Mouse (Mus musculus) liver, embryonic 12.5 days (tissue): ENCODE data around the gene Cyp46a1. TPM values are rescaled to one million over a fixed set of nuclear protein-coding genes. Genes with fewer than 3 reads are reported as not detected.
A peak's percentile ranks its signal among the peaks of the same experiment; 100 is the strongest.

Experiments
- ATAC-seq: fragments of 200-750 bp; cut with Nextera tagmentation; 2 replicates; pipeline ENCODE4 v1.8.0; 2017; ENCODE audit warnings: moderate number of reproducible peaks, mild to moderate bottlenecking, moderate library complexity
- H3K27ac ChIP-seq: fragments of 300-500 bp; sonication (generic); 2 replicates; pipeline ENCODE4 v1.5.1; 2016; ENCODE audit warnings: mild to moderate bottlenecking
- H3K27me3 ChIP-seq: fragments of 300-500 bp; sonication (generic); replicated peaks from 2 replicates; pipeline ENCODE4 v1.6.1; 2016; ENCODE audit warnings: mild to moderate bottlenecking, moderate library complexity
- H3K36me3 ChIP-seq: fragments of 300-500 bp; sonication (generic); 2 replicates; pipeline ENCODE4 v1.6.1; 2016; ENCODE audit warnings: mild to moderate bottlenecking, moderate library complexity
- H3K4me1 ChIP-seq: fragments of 300-500 bp; sonication (generic); 2 replicates; pipeline ENCODE4 v1.6.1; 2016
- H3K4me2 ChIP-seq: fragments of 300-500 bp; sonication (generic); 2 replicates; pipeline ENCODE4 v1.6.1; 2016; ENCODE audit warnings: mild to moderate bottlenecking, moderate library complexity
- H3K4me3 ChIP-seq: fragments of 300-500 bp; sonication (generic); 2 replicates; pipeline ENCODE4 v1.5.1; 2016; ENCODE audit warnings: mild to moderate bottlenecking, moderate library complexity
- H3K9ac ChIP-seq: fragments of 300-500 bp; sonication (generic); 2 replicates; pipeline ENCODE4 v1.6.1; 2016; ENCODE audit warnings: mild to moderate bottlenecking, moderate library complexity
- H3K9me3 ChIP-seq: fragments of 300-500 bp; sonication (generic); replicated peaks from 2 replicates; pipeline ENCODE4 v1.6.1; 2016; ENCODE audit warnings: mild to moderate bottlenecking, moderate library complexity
- WGBS: fragments of 180-500 bp; shearing (Covaris S2); methylation state at CpG from one replicate; pipeline ENCODE4 v1.1.7; 2016; ENCODE audit not compliant: insufficient replicate concordance; 5-methylcytosine and 5-hydroxymethylcytosine counted together
- polyA plus RNA-seq: library from polyadenylated mRNA; unstranded; fragments of >200 nt; fragmentation: Nextera tagmentation; extraction: Ambion mirVana; gene quantifications from 2 replicates; pipeline ENCODE4 v1.2.1, GENCODE M21; 2016

Gene Cyp46a1
- polyA plus RNA-seq, 1 experiment from 2014 or later = 0.86 TPM

DNA sequence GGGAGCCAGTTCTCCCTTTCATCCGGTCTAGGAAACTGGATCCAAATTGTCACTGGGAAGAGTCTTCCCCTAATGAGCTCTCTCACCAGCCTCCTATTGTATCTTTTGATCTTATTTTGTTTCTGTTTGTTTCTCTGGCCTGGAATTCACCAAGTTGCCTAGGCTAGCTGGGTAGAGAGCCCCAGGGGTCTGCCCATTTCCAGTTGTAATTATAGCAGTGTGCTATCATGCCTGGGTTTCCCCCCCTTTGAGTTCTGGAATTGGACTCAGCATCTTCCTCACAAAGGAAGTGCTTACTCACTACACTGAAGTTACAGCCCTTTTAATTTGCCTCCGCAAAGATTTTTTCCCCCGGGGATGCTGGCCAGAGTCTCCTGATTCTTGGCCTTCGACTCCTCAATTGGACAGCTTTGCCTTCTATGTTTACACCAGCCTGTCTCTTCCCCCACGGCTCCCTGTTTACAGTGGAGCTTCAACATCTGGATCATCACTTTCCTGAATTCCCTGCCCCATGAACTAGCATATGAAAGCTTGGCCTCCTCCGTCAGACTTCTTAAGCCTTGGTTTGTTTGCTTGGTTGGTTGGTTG, 30.3 kb upstream of the Cyp46a1 start:
- 59% methylated on average over 6 of the region's 6 CpGs for WGBS
- peaks cover 53% of the 10 kb centered on the region for H3K27me3 ChIP-seq
- no peak overlapping the region for H3K4me2 ChIP-seq
- H3K9me3 ChIP-seq = no peaks in the 10 kb centered on the region
- H3K36me3 ChIP-seq = no peaks in the 10 kb centered on the region
- H3K27ac ChIP-seq = no peak overlapping the region
- no peaks in the 10 kb centered on the region for H3K4me1 ChIP-seq
- no peak for ATAC-seq
- H3K9ac ChIP-seq = no peak overlapping the region
- no peak overlapping the region for H3K4me3 ChIP-seq

- 57% methylated on average over 8 of the region's 8 CpGs for WGBS
- H3K4me2 ChIP-seq = no peak overlapping the region
- no peaks in the 10 kb centered on the region for H3K36me3 ChIP-seq
- no peak overlapping the region for H3K27ac ChIP-seq
- H3K9me3 ChIP-seq = no peaks in the 10 kb centered on the region
- peaks cover 60% of the 10 kb centered on the region for H3K27me3 ChIP-seq
- no peaks in the 10 kb centered on the region for H3K4me1 ChIP-seq
- H3K9ac ChIP-seq = no peak overlapping the region
- no peak for ATAC-seq
- no peak overlapping the region for H3K4me3 ChIP-seq
Observed at GRCm38 (mm10) chr12:108305172-108305571, 29.0 kb upstream of the Cyp46a1 start.

DNA sequence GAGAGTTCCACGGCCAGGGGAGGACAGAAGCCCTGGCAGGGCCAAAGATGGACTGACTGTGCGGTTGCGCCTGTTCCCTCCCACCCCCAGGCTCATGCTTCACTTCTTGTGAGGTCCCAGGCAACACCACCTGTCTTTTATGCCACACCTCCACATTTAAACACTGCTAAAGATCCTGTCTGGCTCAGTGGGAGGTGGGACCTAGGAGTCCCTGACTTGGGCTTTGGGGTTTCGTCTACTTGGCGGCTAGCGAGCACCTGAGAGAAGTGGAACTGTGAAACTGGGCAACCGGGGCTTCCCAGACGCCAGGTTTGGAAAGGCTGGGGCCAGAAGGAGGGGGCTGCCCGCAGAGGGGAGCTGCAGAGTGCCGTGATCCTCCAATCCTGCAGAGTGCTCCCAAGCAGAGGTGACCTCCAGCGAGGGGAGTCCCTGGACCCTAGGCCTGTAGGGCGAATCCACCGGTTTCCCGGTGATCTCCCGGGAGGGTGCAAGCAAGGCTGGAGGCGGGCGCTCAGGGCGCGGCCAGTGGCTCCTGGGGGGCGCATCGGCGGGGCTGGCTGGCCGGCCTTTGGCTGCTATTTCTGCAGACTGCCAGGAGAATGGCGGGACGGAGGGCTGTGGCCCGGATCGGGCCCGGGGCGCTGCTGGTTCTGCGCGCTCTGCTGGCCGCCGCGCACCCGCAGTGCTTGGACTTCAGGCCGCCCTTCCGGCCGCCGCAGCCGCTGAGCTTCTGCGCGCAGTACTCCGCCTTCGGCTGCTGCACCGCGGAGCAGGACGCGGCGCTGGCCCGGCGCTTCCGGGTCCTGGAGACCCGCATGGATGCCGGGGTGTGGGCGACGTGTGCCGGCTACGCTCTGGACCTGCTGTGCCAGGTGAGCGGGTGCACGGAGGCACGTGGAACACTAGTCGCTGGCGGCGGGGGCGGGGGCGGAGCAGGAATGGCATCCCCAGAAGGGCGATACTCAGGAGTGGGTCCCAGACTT, 28.1 kb upstream of the Cyp46a1 start, which contains the start of gene Hhipl1:
Hhipl1 (plus strand) TSS at position 459 of the 983 bp plus-strand sequence.
- Histone ChIP-seq H3K27me3 (peaks cover 64% of the 10 kb centered on the region), H3K4me2 (peak within 1 kb of the TSS; percentile 67), H3K27ac (no peak within 1 kb of the TSS), H3K36me3 (no peaks in the 10 kb centered on the region), H3K9ac (peak within 1 kb of the TSS; percentile 55), H3K4me1 (no peaks in the 10 kb centered on the region), H3K9me3 (no peaks in the 10 kb centered on the region), H3K4me3 (peak within 1 kb of the TSS; percentile 47)
- ATAC-seq = 0 out of 2 replicates have a peak, but pooled peaks have one; percentile 43
- WGBS = 3% methylated on average over 67 of the region's 67 CpGs

- 0 out of 2 replicates have a peak, but pooled peaks cover 1% of the 10 kb centered on the region for H3K4me1 ChIP-seq
- WGBS = 12% methylated on average over 14 of the region's 14 CpGs
- no peak overlapping the region for H3K27ac ChIP-seq
- H3K9me3 ChIP-seq = no peaks in the 10 kb centered on the region
- H3K27me3 ChIP-seq = peaks cover 64% of the 10 kb centered on the region
- H3K36me3 ChIP-seq = no peaks in the 10 kb centered on the region
- H3K9ac ChIP-seq = no peak overlapping the region
- no peak overlapping the region for H3K4me2 ChIP-seq
- ATAC-seq = no peak
- no peak overlapping the region for H3K4me3 ChIP-seq
Observed at GRCm38 (mm10) chr12:108307553-108307952, 26.6 kb upstream of the Cyp46a1 start.

DNA sequence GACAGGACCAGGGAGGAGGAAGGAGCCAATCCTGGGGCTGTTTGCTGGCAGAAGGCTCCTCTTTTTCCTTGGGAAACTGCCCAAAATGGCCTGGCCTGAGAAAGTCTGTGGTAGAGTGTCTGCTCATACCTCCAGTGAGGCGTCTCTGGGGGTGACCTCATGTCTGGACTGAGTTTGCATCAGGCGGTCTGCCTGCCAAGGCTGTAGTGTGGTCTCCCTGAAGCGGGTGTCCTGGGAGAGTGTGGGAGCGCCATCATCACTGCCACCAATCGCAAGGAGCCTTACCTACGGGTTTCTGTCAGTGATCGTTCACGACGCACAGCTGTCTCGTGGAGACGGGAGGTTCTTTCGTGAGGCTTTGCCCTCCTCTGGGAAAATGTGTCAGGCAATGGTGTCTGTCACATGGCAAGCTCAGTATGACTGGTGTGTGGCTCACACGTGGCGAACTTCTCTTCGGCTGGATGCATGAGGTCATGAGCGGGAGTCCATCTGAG, 25.8 kb upstream of the Cyp46a1 start:
- Histone ChIP-seq H3K4me1 (0 out of 2 replicates have a peak, but pooled peaks cover 6% of the 10 kb centered on the region), H3K4me3 (no peak overlapping the region), H3K36me3 (no peaks in the 10 kb centered on the region), H3K9me3 (no peaks in the 10 kb centered on the region), H3K27me3 (peaks cover 65% of the 10 kb centered on the region), H3K9ac (no peak overlapping the region), H3K4me2 (no peak overlapping the region), H3K27ac (no peak overlapping the region)
- ATAC-seq = no peak
- WGBS = 76% methylated on average over 16 of the region's 16 CpGs

- H3K4me2 ChIP-seq = no peak overlapping the region
- no peak overlapping the region for H3K9ac ChIP-seq
- H3K4me3 ChIP-seq = no peak overlapping the region
- H3K27me3 ChIP-seq = peaks cover 62% of the 10 kb centered on the region
- no peaks in the 10 kb centered on the region for H3K9me3 ChIP-seq
- 19% methylated on average over 8 of the region's 8 CpGs for WGBS
- H3K4me1 ChIP-seq = 0 out of 2 replicates have a peak, but pooled peaks cover 6% of the 10 kb centered on the region
- H3K27ac ChIP-seq = no peak overlapping the region
- ATAC-seq = no peak
- no peaks in the 10 kb centered on the region for H3K36me3 ChIP-seq
Observed at GRCm38 (mm10) chr12:108309116-108309794, 24.9 kb upstream of the Cyp46a1 start.

DNA sequence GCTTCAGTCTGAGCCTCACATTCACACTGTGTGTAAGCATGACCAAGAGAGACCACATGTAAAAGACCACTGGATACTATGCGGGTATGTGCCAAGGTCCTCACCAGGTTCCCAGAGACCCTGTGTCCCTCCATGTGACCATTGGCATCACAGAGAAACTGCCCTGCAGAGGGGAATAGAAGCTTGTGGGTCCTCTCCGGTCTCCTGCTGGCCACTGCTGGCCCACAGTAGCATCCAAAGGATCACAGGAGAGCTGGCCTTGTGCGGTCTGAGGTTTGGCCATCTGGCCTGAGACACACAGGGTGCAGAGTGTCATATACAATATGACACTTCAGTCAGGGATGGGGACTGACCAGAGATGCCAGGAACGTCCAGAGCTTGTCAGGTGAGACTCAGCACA, 24.1 kb upstream of the Cyp46a1 start:
- 0 out of 2 replicates have a peak, but pooled peaks cover 6% of the 10 kb centered on the region for H3K4me1 ChIP-seq
- H3K36me3 ChIP-seq = no peaks in the 10 kb centered on the region
- 59% methylated on average over 4 of the region's 4 CpGs for WGBS
- no peak for ATAC-seq
- no peak overlapping the region for H3K4me2 ChIP-seq
- no peak overlapping the region for H3K9ac ChIP-seq
- no peak overlapping the region for H3K27ac ChIP-seq
- H3K4me3 ChIP-seq = no peak overlapping the region
- peaks cover 54% of the 10 kb centered on the region for H3K27me3 ChIP-seq
- no peaks in the 10 kb centered on the region for H3K9me3 ChIP-seq

DNA sequence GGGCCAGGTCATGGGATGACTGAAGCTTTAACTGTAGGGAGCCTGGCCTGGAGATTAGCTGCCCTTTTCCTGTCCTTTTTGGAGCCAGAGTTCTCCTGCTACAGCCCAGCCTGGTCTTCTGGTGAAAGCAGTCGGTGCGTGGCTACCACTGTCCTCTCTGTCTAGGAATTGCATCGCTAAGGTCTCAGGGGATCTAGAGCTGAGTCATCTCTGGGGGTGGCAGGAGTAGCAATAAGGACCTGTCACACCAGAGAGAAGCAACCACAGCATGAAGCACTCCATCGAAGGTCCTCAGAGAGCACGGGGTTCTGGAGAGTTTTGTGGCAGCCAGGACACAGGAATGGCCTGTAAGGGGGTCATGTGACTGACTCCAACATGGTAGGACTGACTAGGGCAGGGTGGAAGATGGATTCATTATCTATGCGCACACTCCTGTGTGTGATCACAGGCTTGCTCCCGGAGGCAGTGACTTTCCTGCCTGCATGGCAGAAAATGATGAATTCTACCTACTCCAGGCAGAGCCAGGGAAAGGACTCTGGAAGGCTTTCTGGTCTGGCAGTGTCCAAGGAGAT, 23.6 kb upstream of the Cyp46a1 start:
- peaks cover 50% of the 10 kb centered on the region for H3K27me3 ChIP-seq
- WGBS = 52% methylated on average over 7 of the region's 7 CpGs
- H3K9me3 ChIP-seq = no peaks in the 10 kb centered on the region
- no peak overlapping the region for H3K27ac ChIP-seq
- H3K4me1 ChIP-seq = 0 out of 2 replicates have a peak, but pooled peaks cover 6% of the 10 kb centered on the region
- H3K9ac ChIP-seq = no peak overlapping the region
- no peak for ATAC-seq
- no peak overlapping the region for H3K4me3 ChIP-seq
- H3K36me3 ChIP-seq = no peaks in the 10 kb centered on the region
- no peak overlapping the region for H3K4me2 ChIP-seq

DNA sequence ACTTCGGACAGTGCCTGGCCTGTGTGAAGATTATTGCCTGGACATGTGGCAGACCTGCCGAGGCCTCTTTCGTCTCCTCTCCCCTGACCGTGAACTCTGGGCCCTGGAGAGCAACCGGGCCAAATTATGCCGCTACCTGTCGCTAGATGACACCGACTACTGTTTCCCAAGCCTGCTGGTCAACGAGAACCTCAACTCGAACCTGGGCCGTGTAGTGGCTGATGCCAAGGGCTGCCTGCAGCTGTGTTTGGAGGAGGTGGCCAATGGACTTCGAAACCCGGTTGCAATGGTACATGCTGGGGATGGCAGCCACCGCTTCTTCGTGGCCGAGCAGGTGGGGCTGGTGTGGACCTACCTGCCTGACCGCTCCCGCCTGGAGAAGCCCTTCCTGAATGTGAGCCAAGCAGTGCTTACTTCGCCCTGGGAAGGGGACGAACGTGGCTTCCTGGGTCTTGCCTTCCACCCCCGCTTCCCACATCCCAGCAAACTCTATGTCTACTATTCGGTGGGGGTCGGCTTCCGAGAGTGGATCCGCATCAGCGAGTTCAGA, 22.4 kb upstream of the Cyp46a1 start:
- Histone ChIP-seq H3K9ac (no peak overlapping the region), H3K9me3 (no peaks in the 10 kb centered on the region), H3K27ac (no peak overlapping the region), H3K4me2 (no peak overlapping the region), H3K4me3 (no peak overlapping the region), H3K36me3 (no peaks in the 10 kb centered on the region), H3K27me3 (peaks cover 50% of the 10 kb centered on the region), H3K4me1 (0 out of 2 replicates have a peak, but pooled peaks cover 6% of the 10 kb centered on the region)
- no peak for ATAC-seq
- WGBS = 82% methylated on average over 27 of the region's 27 CpGs

GRCm38 (mm10) chr12:108312432-108312851, 21.7 kb upstream of the Cyp46a1 start:
- Histone ChIP-seq H3K4me3 (no peak overlapping the region), H3K9ac (no peak overlapping the region), H3K36me3 (no peaks in the 10 kb centered on the region), H3K4me1 (0 out of 2 replicates have a peak, but pooled peaks cover 6% of the 10 kb centered on the region), H3K27ac (no peak overlapping the region), H3K9me3 (no peaks in the 10 kb centered on the region), H3K4me2 (no peak overlapping the region), H3K27me3 (peaks cover 50% of the 10 kb centered on the region)
- ATAC-seq = no peak
- 54% methylated on average over 6 of the region's 6 CpGs for WGBS

DNA sequence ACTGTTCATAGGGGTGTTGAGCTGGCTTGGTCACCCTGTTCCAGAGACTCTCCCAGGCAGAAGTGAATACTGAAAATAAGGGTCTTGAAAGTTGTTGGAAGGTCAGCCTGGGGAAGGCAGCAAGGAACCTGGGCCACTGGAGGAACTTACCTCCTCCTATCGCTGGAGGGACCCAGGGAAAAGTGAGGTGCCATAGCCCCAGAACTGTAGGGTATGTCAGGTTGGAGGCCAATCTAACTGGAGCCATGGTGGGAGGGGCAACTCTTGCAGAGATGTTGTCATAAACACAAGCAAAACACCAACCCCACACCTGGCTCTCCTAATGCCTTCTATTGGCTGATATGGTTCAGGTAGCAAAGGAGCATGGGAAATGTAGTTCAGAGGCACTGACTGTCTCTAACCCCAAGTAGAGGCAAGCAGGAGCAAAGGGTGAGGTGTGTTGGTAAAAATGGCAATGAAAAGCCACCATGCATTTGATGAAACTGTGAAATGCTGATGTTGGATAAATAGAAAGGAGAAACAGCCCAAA, 20.9 kb upstream of the Cyp46a1 start:
- Histone ChIP-seq H3K27me3 (peaks cover 52% of the 10 kb centered on the region), H3K4me3 (no peak overlapping the region), H3K36me3 (no peaks in the 10 kb centered on the region), H3K9me3 (no peaks in the 10 kb centered on the region), H3K9ac (no peak overlapping the region), H3K27ac (no peak overlapping the region), H3K4me2 (no peak overlapping the region), H3K4me1 (0 out of 2 replicates have a peak, but pooled peaks cover 6% of the 10 kb centered on the region)
- ATAC-seq = no peak
- 74% methylated on average over 1 of the region's 1 CpGs for WGBS
